25 mouse cellular contexts compared by ENCODE assay signal in genomic region chr2:79647728-79648127, GRCm38 (mm10). TPM values are rescaled to one million over a fixed set of nuclear protein-coding genes. Genes with fewer than 3 reads are reported as not detected.
A peak's percentile ranks its signal among the peaks of the same experiment; 100 is the strongest.
DNase-seq lines count a peak whose midpoint lies in the region; ATAC-seq and TF ChIP-seq lines count a peak whose summit lies in the region.
"Had no signal": no experiment of that assay in that cellular context is flagged by ENCODE, and none has a peak within 500 bp of the region (broad histone marks: within the 10 kb centered on the region; RNA-seq: fewer than 3 reads in every experiment).

No protein-coding gene starts in this region.

- peak; percentile 53 for ATAC-seq in kidney, embryonic 16.5 days (ENCODE audit: low FRiP score, low TSS enrichment)
- ATAC-seq: forebrain, embryonic 14.5 days; forebrain, embryonic 16.5 days had no signal

- H3K79me2 ChIP-seq in myocyte (ENCODE audit: control insufficient read depth, insufficient read depth): peaks cover 47% of the 10 kb centered on the region

- H3K4me2 ChIP-seq in kidney, embryonic 16.5 days (replicated peaks; ENCODE audit: low read depth, low read length): no peak overlapping the region
- H3K4me2 ChIP-seq in myocyte (ENCODE audit: low read depth): no peak overlapping the region
- H3K4me2 ChIP-seq: embryonic facial prominence, embryonic 13.5 days; embryonic facial prominence, embryonic 15.5 days; forebrain, embryonic 12.5 days had no signal

- no peak for DNase-seq in kidney, adult 18-20 months
- DNase-seq in kidney, postnatal 36 days: peak; percentile 47 to 55
- DNase-seq in kidney, postnatal 14 days: no peak
- no peak for DNase-seq in testis, postnatal 14 days (ENCODE audit: low spot score)
- DNase-seq: adrenal gland, adult 2 months; adrenal gland, postnatal 10 days; adrenal gland, postnatal 25 days; cerebellum, adult 11-12 months; cerebellum, adult 2 months; cerebellum, adult 9-10 months; cerebellum, postnatal 10 days; cerebellum, postnatal 25 days; embryo, embryonic 11 days had no signal

- 45% methylated on average over 2 of the region's 2 CpGs for WGBS in kidney, embryonic 16.5 days

- H3ac ChIP-seq in myocyte (ENCODE audit: control insufficient read depth, insufficient read length): no peak overlapping the region

- no peak for TF ChIP-seq POLR2A in myocyte (IDR thresholded peaks at IDR 0.05; ENCODE audit: insufficient read length, low read depth)

- H3K9me3 ChIP-seq in kidney, embryonic 16.5 days (ENCODE audit: low read length): no peaks in the 10 kb centered on the region
- H3K9me3 ChIP-seq: embryonic facial prominence, embryonic 13.5 days; embryonic facial prominence, embryonic 15.5 days; forebrain, embryonic 10.5 days; forebrain, embryonic 12.5 days had no signal

- H3K4me1 ChIP-seq in kidney, embryonic 16.5 days (ENCODE audit: insufficient read depth, low read length): peaks cover 32% of the 10 kb centered on the region
- peaks cover 13% of the 10 kb centered on the region for H3K4me1 ChIP-seq in brown adipose tissue, adult 24 weeks (ENCODE audit: control insufficient read depth, insufficient read depth, insufficient read length, low read length)
- H3K4me1 ChIP-seq: forebrain, embryonic 12.5 days had no signal

- peaks cover 33% of the 10 kb centered on the region for H3K36me3 ChIP-seq in kidney, embryonic 16.5 days (ENCODE audit: insufficient read depth, low read length)
- peaks cover 39% of the 10 kb centered on the region for H3K36me3 ChIP-seq in myocyte (ENCODE audit: control insufficient read depth, insufficient read depth)

- H3K27ac ChIP-seq in kidney, embryonic 16.5 days (ENCODE audit: low read length): no peak overlapping the region
- peak overlapping the region; percentile 50 for H3K27ac ChIP-seq in brown adipose tissue, adult 24 weeks (replicated peaks; ENCODE audit: low read depth, low read length)
- H3K27ac ChIP-seq: embryonic facial prominence, embryonic 13.5 days; embryonic facial prominence, embryonic 15.5 days; forebrain, embryonic 10.5 days; forebrain, embryonic 12.5 days had no signal

- no peaks in the 10 kb centered on the region for H3K27me3 ChIP-seq in kidney, embryonic 16.5 days (ENCODE audit: insufficient read depth, low read length)
- no peaks in the 10 kb centered on the region for H3K27me3 ChIP-seq in myocyte (ENCODE audit: control insufficient read depth, insufficient read depth, insufficient read length)
- H3K27me3 ChIP-seq: embryonic facial prominence, embryonic 13.5 days; embryonic facial prominence, embryonic 15.5 days; forebrain, embryonic 12.5 days had no signal

- H3K4me3 ChIP-seq in kidney, embryonic 16.5 days (ENCODE audit: low read length): no peak overlapping the region
- H3K4me3 ChIP-seq in brown adipose tissue, adult 24 weeks (ENCODE audit: insufficient read depth, low read depth, low read length): no peak overlapping the region
- no peak overlapping the region for H3K4me3 ChIP-seq in myocyte
- H3K4me3 ChIP-seq: embryonic facial prominence, embryonic 13.5 days; embryonic facial prominence, embryonic 15.5 days; erythroblast, embryonic 14.5 days; forebrain, embryonic 10.5 days; forebrain, embryonic 12.5 days had no signal

- no peak overlapping the region for H3K9ac ChIP-seq in kidney, embryonic 16.5 days (replicated peaks; ENCODE audit: low read length)
- H3K9ac ChIP-seq: embryonic facial prominence, embryonic 15.5 days; forebrain, embryonic 12.5 days had no signal

TF ChIP-seq in myocyte, 11 proteins besides CTCF, POLR2A, EP300 and RAD21:
- TF ChIP-seq MYOD1 (IDR thresholded peaks at IDR 0.05; ENCODE audit: control insufficient read depth in 1 of 3, insufficient read length in 2 of 3, low read depth in 2 of 3) (peak in 2 of 3 experiments; percentile 29 to 67), MAX (IDR thresholded peaks at IDR 0.05; ENCODE audit: low read depth) (no peak), E2F4 (IDR thresholded peaks at IDR 0.05; ENCODE audit: insufficient read depth) (no peak), POLR2AphosphoS2 (IDR thresholded peaks at IDR 0.05; ENCODE audit: insufficient read length, low read depth) (no peak), MYOG (IDR thresholded peaks at IDR 0.05; ENCODE audit: control insufficient read depth in 1 of 3, insufficient read depth in 1 of 3, insufficient read length in 2 of 3, low read depth in 2 of 3) (peak in 2 of 3 experiments; percentile 28 to 71), TCF3 (IDR thresholded peaks at IDR 0.05; ENCODE audit: insufficient read length, low read depth) (no peak), CEBPB (IDR thresholded peaks at IDR 0.05; ENCODE audit: insufficient read depth, poor library complexity, severe bottlenecking) (no peak)

RNA-seq across cellular contexts. Expression of gene Itprid2, which starts 12.6 kb away (rescaled TPM):
- 22.5 and 22.6 TPM in 2 replicates for polyA plus RNA-seq in kidney, embryonic 16.5 days (2015; fragmentation: Nextera tagmentation; extraction: Ambion mirVana)
- polyA plus RNA-seq in brown adipose tissue, adult 24 weeks (2012; ENCODE audit: insufficient read depth, insufficient read length, missing spikeins): 63.1 and 81.4 TPM in 2 replicates
- 8.1 TPM for polyA plus RNA-seq in myocyte (2012; fragmentation: generic; extraction: Trizol)

RNA-seq across cellular contexts. Expression of gene Ppp1r1c, which starts 59.9 kb away (rescaled TPM):
- not detected in 2 replicates for polyA plus RNA-seq in kidney, embryonic 16.5 days (2015; fragmentation: Nextera tagmentation; extraction: Ambion mirVana)
- not detected in 2 replicates for polyA plus RNA-seq in brown adipose tissue, adult 24 weeks (2012; ENCODE audit: insufficient read depth, insufficient read length, missing spikeins)
- polyA plus RNA-seq in myocyte (2012; fragmentation: generic; extraction: Trizol): not detected
- polyA plus RNA-seq: adrenal gland, adult 2 months; C2C12; cortical plate, adult 2 months; erythroblast, embryonic 14.5 days; forebrain, embryonic 10.5 days; forebrain, embryonic 16.5 days had no signal

Comparison
In these comparisons a context has a peak if more than half of its experiments do, and no peak if none do; other contexts are left out.
1. DNase-seq: peak in kidney, postnatal 36 days (2 of 2); none in kidney, adult 18-20 months (single experiment), kidney, postnatal 14 days (single experiment) and testis, postnatal 14 days (single experiment).